Mouse (Mus musculus) midbrain, embryonic 10.5 days (tissue): ENCODE data around the gene Mex3a. TPM values are rescaled to one million over a fixed set of nuclear protein-coding genes. Genes with fewer than 3 reads are reported as not detected.

ENCODE experiments used
- DNase-seq: peaks from one replicate; pipeline ENCODE4 v3.0.0-alpha.2; 2017; ENCODE audit warnings: low spot score
- H3K27ac ChIP-seq: fragments of 300-500 bp; sonication (generic); replicated peaks from 2 replicates; pipeline ENCODE4 v1.5.1; 2016; ENCODE audit warnings: mild to moderate bottlenecking
- H3K27me3 ChIP-seq: fragments of 300-500 bp; sonication (generic); 2 replicates; pipeline ENCODE4 v1.6.1; 2016; ENCODE audit warnings: low read depth, mild to moderate bottlenecking; ENCODE audit not compliant: poor library complexity, severe bottlenecking
- H3K36me3 ChIP-seq: fragments of 300-500 bp; sonication (generic); 2 replicates; pipeline ENCODE4 v1.6.1; 2016; ENCODE audit warnings: mild to moderate bottlenecking, moderate library complexity
- H3K4me1 ChIP-seq: fragments of 300-500 bp; sonication (generic); 2 replicates; pipeline ENCODE4 v1.6.1; 2016
- H3K4me3 ChIP-seq: fragments of 300-500 bp; sonication (generic); 2 replicates; pipeline ENCODE4 v1.5.1; 2016; ENCODE audit warnings: mild to moderate bottlenecking, moderate library complexity
- H3K9me3 ChIP-seq: fragments of 300-500 bp; sonication (generic); replicated peaks from 2 replicates; pipeline ENCODE4 v1.6.1; 2016; ENCODE audit warnings: mild to moderate bottlenecking
- WGBS: fragments of 180-500 bp; shearing (Covaris S2); methylation state at CpG from one replicate; pipeline ENCODE4 v1.1.7; 2016; 5-methylcytosine and 5-hydroxymethylcytosine counted together
- polyA plus RNA-seq: library from polyadenylated mRNA; unstranded; fragments of >200 nt; fragmentation: Nextera tagmentation; extraction: Ambion mirVana; gene quantifications from 2 replicates; pipeline ENCODE4 v1.2.1, GENCODE M21; 2016

The Mex3a gene
- polyA plus RNA-seq, 1 experiment from 2014 or later: 27.7 TPM

DNA sequence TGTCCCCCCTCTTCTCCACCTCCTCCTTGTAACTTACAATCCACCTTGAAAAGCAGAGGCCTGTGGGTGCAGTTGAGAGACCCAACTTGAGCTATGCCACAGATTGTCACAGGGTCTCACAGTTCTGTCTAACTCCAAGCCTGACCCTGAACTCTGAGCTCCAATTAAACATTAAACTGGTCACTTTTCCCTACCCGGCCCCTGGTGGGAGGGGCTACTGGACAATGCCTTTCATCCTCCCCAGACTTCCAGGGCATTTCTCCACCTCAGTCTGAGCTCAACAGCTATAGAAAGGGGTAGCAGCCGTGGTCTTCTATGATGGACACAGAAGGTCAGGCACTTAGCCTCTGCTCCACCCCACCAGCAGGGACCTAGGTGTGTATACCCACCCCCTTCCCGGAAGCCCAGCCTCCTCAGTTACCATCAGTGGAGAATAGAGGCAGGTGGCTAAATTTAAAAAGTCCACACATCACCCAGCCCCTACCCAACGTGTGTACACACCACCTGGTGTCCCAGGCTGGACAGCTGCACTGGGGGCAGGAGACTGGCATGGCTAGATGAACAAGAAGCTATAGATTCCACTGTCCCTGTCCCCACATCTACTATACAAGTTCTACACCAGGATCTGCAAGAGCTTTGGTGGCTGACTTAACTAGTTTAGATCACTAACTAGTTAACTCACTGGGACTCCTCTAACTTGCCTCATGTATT is 31.4 kb upstream of the Mex3a start:
- H3K36me3 ChIP-seq: no peaks in the 10 kb centered on the region
- no peaks in the 10 kb centered on the region for H3K9me3 ChIP-seq
- H3K27ac ChIP-seq: no peak overlapping the region
- peaks cover 47% of the 10 kb centered on the region for H3K4me1 ChIP-seq
- 59% methylated on average over 4 of the region's 4 CpGs for WGBS
- no peak for DNase-seq
- no peak overlapping the region for H3K4me3 ChIP-seq
- H3K27me3 ChIP-seq: peaks cover 49% of the 10 kb centered on the region

DNA sequence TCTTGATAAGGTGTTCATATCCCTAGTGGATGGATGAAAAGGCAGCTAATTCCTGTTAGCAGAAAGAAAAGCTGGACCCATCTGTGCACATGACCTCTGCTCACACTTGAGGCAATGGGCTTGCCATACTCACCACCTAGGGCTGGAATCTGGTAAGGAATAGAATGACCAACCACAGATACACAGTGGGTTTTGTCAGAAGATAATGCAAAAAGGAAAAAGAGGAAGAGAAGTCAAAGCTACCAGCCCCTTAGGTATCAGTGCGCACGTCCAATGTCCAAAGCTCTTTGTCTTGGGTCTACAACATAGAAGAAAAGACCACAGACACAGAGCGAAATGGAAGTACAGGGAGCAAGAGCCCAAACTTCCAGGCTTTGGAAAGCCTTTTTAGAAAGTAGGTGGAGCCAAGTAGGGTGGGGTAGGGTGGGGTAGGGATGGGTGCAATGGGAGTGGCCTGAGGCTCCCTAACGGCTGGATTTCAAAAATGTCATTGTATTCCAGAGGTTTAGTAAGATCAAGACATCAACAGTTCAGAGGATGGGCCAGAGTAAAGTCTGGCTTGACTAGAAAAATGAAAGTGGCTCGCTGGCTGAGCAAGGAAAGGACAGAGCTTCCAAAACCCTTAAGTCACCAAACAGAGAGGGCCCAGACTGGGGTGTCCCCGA is 30.7 kb upstream of the Mex3a start:
- H3K4me3 ChIP-seq: peak overlapping the region; percentile 68
- WGBS: 58% methylated on average over 6 of the region's 6 CpGs
- DNase-seq: no peak

DNA sequence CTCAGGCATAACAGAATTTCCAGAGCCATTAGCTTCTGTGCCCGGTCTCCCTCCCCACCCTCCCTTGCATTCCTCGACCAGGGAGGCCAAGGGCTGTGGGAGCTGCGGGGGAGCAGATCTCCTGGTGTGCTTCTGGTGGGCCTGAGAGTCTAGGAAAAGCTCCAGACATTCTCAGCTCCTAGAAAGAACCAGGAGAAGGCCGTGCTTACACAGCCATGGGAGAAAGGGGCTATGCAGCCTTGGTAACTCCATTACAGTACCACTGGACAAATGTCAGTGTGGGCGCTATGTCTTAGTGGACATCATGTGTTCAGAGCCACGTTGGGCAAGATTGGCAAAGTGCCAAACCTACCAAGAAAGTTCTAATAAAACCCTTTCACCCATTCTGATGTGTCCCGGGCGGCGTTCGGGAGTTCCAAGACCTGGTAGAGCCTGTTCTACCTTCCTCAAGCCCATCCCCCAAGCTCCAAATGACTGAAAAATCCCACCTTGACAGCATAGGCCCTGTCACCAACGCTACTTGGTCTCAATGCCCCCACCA is 30.1 kb upstream of the Mex3a start:
- Histone ChIP-seq H3K27ac (no peak overlapping the region), H3K4me1 (peaks cover 50% of the 10 kb centered on the region), H3K9me3 (no peaks in the 10 kb centered on the region), H3K36me3 (no peaks in the 10 kb centered on the region), H3K27me3 (peaks cover 49% of the 10 kb centered on the region), H3K4me3 (peak overlapping the region; percentile 68)
- 14% methylated on average over 11 of the region's 11 CpGs for WGBS
- DNase-seq: no peak

More for the DNA sequence above, 30.7 kb upstream of the Mex3a start:
- H3K36me3 ChIP-seq: no peaks in the 10 kb centered on the region
- no peak overlapping the region for H3K27ac ChIP-seq
- H3K27me3 ChIP-seq: peaks cover 49% of the 10 kb centered on the region
- peaks cover 50% of the 10 kb centered on the region for H3K4me1 ChIP-seq
- no peaks in the 10 kb centered on the region for H3K9me3 ChIP-seq

DNA sequence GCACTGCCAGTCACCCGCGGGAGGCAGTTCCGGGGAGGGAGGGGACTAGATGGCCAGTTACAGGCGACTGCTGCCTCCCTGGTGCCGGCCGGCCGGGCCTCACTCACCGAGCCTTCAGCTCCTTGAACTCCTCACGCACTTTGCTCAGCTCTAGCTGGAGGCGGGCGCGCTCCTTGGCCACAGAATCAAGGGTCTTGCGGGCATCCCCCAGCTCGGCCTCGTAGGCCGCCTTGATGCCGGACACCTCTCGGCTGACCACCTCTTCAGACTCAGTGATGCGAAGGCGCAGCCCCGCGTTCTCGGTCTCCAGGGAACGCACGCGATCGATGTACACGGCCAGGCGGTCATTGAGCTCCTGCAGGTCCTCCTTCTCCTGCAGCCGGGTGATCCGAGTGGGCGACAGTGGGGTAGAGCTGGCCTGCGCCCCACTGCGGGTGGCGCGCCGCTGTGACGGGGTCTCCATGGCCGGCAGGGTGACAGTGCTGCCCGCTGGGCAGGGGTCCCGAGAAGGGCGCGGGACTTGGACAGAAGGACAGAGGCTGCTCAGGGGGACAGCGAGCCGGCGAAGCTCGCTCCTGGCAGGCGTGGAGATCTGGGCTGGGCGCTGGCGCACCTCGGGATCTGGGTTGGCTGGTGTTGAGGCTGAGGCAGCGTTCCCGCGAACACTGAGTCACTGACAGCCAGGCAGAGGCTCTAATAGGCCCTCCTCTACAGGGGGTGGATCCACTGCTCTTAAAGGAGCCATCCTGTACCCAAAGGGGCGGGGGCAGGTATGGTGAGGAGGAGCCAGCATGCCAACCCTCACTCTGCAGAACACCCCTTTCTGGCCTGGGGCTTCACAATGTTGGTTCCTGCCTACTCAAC is 29.3 kb upstream of the Mex3a start:
- Histone ChIP-seq H3K4me1 (peaks cover 46% of the 10 kb centered on the region), H3K4me3 (peak overlapping the region; percentile 68), H3K27me3 (peaks cover 49% of the 10 kb centered on the region), H3K36me3 (no peaks in the 10 kb centered on the region), H3K9me3 (no peaks in the 10 kb centered on the region), H3K27ac (peak overlapping the region; percentile 74)
- DNase-seq: peak; percentile 59
- WGBS: under 1% methylated on average over 55 of the region's 55 CpGs

DNA sequence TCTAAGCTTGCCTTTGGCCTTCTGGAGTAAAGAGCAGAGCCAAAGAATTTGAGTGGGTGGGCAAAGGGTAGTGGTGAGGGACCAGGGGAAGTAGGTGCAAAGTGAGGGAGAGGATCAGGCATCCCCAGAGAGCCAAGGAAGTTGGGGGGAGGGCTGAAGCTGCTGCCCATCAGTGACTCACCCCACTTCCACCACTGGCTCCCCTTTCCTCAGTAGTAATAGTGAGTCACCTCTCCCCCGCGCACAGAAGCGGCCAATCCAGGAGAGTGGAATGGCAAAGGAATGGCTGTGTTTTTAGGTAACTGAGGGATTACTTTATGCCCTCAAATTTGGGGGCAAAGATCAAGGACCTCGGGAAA is 28.7 kb upstream of the Mex3a start:
- H3K27me3 ChIP-seq: peaks cover 49% of the 10 kb centered on the region

DNA sequence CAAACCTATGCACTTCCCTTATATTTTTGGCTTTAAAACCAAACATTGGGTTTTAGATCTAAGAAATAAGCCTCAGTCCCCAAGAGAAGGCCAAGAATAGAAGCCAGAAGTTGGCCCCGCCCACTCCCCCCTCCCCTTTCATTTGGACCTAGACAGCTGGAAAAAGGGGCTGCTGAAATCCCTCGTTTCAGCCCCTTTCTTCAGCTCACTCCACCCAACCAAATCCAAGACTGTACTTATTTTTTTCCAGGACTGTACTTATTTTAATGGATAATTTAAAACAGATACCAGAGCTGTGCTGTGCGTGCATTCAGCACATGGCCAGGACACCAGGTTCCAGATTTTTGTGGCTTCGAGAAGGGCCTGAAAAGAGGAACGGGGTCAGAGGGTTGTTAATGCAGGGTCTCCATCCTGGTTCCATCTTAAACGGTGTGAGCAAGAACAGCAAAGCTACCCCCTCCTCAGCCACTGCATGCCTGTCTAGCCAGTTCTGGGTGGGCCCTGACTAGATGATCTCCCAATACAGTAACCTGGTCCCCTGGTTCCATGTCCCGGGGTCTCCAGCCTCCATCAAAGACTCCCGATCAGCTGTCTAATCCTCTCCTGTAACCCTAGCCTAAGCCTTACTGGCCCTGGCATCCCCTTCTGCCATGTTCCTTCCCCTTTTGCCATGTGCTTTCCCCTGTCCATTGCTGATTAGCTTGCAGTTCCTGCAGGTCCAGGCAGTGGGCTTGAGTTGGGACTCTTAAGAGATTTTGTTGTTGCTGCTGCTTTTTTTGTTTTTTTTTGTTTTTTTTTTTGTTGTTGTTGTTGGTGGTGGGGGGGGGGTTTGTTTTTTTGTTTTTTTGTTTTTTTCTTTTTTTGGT is 28.1 kb upstream of the Mex3a start:
- no peaks in the 10 kb centered on the region for H3K9me3 ChIP-seq
- 40% methylated on average over 8 of the region's 8 CpGs for WGBS
- H3K36me3 ChIP-seq: no peaks in the 10 kb centered on the region
- DNase-seq: no peak
- H3K4me1 ChIP-seq: peaks cover 45% of the 10 kb centered on the region
- H3K27ac ChIP-seq: no peak overlapping the region
- peaks cover 49% of the 10 kb centered on the region for H3K27me3 ChIP-seq
- no peak overlapping the region for H3K4me3 ChIP-seq

More for the DNA sequence above, 28.7 kb upstream of the Mex3a start:
- DNase-seq: no peak
- Histone ChIP-seq H3K4me1 (peaks cover 45% of the 10 kb centered on the region), H3K9me3 (no peaks in the 10 kb centered on the region), H3K36me3 (no peaks in the 10 kb centered on the region), H3K27ac (0 out of 2 replicates have a peak overlapping the region, but pooled peaks have one; percentile 74), H3K4me3 (peak overlapping the region; percentile 68)
- WGBS: 20% methylated on average over 4 of the region's 4 CpGs

DNA sequence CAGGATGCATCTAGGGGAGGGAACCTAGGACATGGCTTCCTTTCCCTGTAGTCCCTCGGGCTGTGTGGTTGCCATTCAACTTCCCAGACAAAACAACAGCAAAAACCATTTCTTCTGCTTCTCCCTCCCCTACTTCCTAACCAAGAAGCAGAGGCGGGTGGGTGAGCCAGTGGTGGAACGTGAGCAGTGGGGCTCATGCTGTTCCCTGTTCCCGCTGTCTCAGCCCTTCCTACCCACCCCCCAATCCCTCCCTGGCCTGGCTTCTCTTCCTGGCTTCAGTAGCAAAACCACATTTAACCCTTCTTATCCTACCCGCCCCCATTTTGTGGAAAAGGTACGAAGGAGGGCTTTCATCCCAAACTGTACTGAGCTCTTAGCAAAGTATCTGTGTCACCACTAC is 27.1 kb upstream of the Mex3a start:
- Histone ChIP-seq H3K27ac (no peak overlapping the region), H3K27me3 (peaks cover 49% of the 10 kb centered on the region), H3K9me3 (no peaks in the 10 kb centered on the region), H3K36me3 (no peaks in the 10 kb centered on the region), H3K4me3 (no peak overlapping the region), H3K4me1 (peaks cover 53% of the 10 kb centered on the region)
- WGBS: 78% methylated on average over 6 of the region's 6 CpGs
- DNase-seq: no peak

DNA sequence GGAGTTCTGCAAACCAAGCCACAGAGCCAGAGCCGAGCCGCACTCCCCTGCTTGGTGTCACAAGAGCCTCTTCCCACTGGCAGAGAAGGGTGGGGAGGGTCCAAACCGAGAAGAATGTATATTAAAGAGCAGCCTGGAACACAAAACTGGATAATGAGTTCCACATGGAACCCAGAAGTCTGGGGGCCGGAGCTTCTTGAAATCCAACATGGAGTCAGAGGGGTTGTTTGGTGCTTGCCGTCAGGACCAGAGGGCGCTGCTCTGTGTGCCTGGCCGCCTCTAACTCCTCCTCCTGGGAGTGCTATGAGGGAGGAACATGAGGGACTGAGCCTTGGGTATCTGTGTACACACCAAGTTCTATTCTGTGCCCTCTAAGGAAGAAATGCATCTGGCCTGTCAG is 26.4 kb upstream of the Mex3a start:
- no peaks in the 10 kb centered on the region for H3K9me3 ChIP-seq
- peaks cover 55% of the 10 kb centered on the region for H3K4me1 ChIP-seq
- peaks cover 45% of the 10 kb centered on the region for H3K27me3 ChIP-seq
- DNase-seq: no peak
- H3K27ac ChIP-seq: no peak overlapping the region
- WGBS: 49% methylated on average over 7 of the region's 7 CpGs
- H3K36me3 ChIP-seq: no peaks in the 10 kb centered on the region
- no peak overlapping the region for H3K4me3 ChIP-seq

DNA sequence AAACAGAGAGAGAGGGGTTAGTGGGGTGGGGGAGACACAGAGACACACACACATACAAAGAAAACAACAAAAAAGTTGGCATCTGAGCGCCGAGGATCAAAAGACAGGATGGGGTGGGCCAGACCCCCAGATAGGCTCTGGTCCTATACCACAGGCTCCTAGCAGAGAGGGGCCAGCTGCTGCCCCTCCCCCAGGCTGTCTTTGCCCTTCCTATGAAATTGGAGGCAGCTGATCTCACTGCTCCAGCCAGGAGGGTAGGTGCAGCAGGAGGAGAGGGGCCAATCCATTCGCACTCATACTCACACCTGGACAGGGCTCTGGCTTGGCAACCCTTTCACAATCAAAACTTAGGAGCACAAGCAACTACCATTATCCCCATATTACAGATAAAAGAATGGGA is 22.9 kb upstream of the Mex3a start:
- Histone ChIP-seq H3K4me1 (peaks cover 53% of the 10 kb centered on the region), H3K9me3 (no peaks in the 10 kb centered on the region), H3K36me3 (no peaks in the 10 kb centered on the region), H3K27ac (peak overlapping the region; percentile 89), H3K4me3 (peak overlapping the region; percentile 56), H3K27me3 (peaks cover 11% of the 10 kb centered on the region)
- no peak for DNase-seq
- WGBS: 80% methylated on average over 3 of the region's 3 CpGs

DNA sequence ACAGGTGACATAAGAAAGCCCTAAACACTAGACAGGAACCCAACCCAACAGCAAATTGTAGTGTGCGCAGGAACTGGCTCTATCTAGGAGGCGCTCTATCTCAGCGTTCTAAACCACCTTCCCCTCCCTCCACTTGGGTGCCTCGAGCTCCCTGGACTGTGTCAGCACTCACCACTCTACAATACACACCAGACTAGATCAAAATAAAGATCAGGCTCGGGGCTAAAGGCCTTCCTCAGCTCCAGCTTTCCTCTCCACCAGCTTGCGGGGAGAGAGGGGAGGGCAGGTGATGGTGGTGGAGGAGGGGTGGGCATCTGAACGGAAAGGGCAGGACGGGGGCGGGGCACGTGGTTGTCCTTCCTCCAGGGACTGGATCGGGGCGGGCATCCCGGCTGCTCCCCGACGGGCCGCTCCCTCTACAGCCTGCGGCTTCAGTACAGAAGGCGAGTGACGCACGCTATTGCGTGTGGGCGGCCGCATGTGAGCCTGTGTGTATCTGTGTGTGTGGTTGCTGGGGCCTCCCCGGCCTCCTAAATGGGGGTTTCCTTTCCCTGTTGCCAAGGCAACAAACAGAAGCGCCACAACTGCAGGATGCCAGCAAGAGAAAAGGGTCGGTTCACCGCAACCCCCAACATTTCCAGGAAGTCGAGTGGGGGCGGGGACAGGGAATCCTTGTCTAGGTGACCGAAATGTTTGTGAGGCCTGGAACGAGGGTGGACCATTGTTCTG is 22.3 kb upstream of the Mex3a start, which contains the start of gene Lmna:
TSS of gene Lmna (minus strand) at position 265 of the 729 bp plus-strand sequence.
- H3K4me1 ChIP-seq: peaks cover 57% of the 10 kb centered on the region
- H3K27ac ChIP-seq: peak within 1 kb of the TSS; percentile 89
- H3K4me3 ChIP-seq: peak within 1 kb of the TSS; percentile 56
- peaks cover 6% of the 10 kb centered on the region for H3K27me3 ChIP-seq
- DNase-seq: peak; percentile 92
- H3K9me3 ChIP-seq: no peaks in the 10 kb centered on the region
- WGBS: under 1% methylated on average over 31 of the region's 31 CpGs
- no peaks in the 10 kb centered on the region for H3K36me3 ChIP-seq
